Mouse (Mus musculus): ENCODE measurements around the gene Mylpf. TPM values are rescaled to one million over a fixed set of nuclear protein-coding genes. Genes with fewer than 3 reads are reported as not detected.

The Mylpf gene
- polyA plus RNA-seq, 1 experiment from 2014 or later = 17.8 TPM

DNA sequence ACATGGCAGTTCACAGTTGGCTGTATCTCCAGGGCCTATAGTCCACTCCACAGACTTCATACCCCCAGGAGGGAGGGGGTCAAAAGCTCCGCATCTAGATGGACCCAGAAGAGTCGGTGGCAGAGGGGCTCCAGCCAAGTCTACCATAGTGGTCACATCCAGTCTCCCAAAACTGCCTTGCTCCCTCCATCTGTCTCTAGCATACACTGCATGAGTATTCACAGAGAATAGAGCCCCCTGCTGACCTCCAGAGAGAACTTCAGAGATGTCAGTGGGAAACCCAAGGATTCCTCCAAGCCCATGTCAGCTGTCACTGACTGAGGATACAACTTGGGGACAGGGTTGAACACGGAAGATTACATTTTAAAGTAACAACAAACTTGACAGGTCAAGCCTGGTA, 23.1 kb upstream of the Mylpf start:
- Histone ChIP-seq H3K4me2 (no peak overlapping the region), H3K27ac (ENCODE audit: poor library complexity, severe bottlenecking) (no peak overlapping the region), H3K9me3 (replicated peaks) (no peaks in the 10 kb centered on the region), H3K27me3 (replicated peaks) (no peaks in the 10 kb centered on the region), H3K4me3 (no peak overlapping the region), H3K4me1 (replicated peaks) (peaks cover 8% of the 10 kb centered on the region; the same call in 1 of the 2 replicates), H3K36me3 (no peaks in the 10 kb centered on the region), H3K9ac (no peak overlapping the region)
- ATAC-seq (ENCODE audit: insufficient number of reproducible peaks, low FRiP score) = no peak; the same call in 1 of the 2 replicates
- 52% methylated on average over 3 of the region's 3 CpGs for WGBS

- ATAC-seq (ENCODE audit: insufficient number of reproducible peaks, low FRiP score) = no peak
- H3K4me3 ChIP-seq = no peak overlapping the region
- H3K27ac ChIP-seq (ENCODE audit: poor library complexity, severe bottlenecking) = no peak overlapping the region
- H3K27me3 ChIP-seq (replicated peaks) = no peaks in the 10 kb centered on the region
- no peak overlapping the region for H3K9ac ChIP-seq
- no peaks in the 10 kb centered on the region for H3K9me3 ChIP-seq (replicated peaks)
- H3K4me2 ChIP-seq = no peak overlapping the region
- H3K36me3 ChIP-seq = peaks cover 14% of the 10 kb centered on the region
- 63% methylated on average over 10 of the region's 10 CpGs for WGBS
- H3K4me1 ChIP-seq (replicated peaks) = peaks cover 8% of the 10 kb centered on the region; the same call in 1 of the 2 replicates
These were observed 21.3 kb upstream of the Mylpf start for GRCm38 (mm10) chr7:127187351-127187750.

DNA sequence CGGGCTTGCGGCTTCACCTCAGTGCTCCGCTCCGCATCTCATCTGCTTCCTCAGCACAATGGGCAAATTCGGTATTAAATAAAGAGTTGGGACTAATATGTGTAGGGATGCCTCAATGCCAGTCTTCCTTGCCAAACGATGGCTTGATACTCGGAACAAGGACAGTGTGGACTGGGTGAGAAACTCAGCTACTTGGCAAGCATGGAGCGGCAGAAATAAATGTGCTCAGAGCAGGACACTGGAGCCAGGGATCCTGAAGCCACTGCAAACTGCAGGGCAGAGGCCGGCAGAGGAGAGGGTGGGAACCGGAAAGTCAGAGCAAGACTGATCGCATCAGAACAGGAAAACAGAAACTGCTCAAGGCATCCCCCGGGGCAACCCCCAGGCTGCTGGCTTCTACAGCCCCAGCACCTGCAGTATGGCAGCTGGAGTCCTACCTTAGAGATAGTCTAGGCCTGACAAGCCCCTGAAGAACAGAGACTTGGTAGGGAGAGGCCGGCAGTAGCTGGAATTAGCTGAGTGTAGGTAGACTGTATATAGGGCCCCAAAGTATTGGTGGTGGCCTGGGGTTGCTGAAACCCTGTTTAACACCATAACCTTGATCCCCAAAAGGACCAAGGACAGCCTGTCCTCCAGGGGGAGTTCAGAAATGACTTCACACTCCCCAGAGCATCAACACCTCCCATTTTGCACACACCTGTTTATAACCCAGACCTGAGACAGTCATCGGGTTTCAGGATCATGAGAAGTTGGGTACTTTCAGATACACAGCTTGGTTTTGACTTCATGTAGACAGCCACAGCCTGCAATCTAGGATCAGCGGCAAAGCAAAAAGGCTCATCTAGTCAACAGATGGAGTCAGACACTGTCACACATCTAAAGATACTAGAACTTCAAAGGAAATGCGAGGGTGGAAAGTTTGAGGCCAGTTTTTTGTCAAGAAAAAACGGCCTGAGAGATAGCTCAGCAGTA, 20.1 kb upstream of the Mylpf start:
- ATAC-seq (ENCODE audit: insufficient number of reproducible peaks, low FRiP score) = peak; percentile 49; the same call in 1 of the 2 replicates

DNA sequence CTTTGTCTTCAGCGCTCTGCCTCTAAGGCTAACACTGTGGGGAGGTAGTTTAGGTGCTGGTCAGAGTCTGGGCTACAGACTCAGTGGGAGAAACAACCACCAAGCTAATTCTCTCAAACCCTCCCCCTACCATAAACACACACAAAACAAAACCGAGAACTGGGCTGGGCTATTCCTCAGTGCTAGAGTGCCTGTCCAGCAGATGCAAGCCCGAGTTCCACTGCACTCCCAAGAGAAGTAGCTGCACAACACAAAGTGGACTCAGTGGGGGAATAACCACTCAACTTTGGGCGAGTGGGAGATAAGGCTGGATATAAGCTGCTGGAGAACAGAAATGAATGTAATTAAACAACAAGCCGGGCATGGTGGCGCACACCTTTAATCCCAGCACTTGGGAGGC, 18.0 kb upstream of the Mylpf start:
- H3K36me3 ChIP-seq = peaks cover 39% of the 10 kb centered on the region
- peaks cover 21% of the 10 kb centered on the region for H3K4me1 ChIP-seq (replicated peaks)
- 77% methylated on average over 6 of the region's 6 CpGs for WGBS
- no peak overlapping the region for H3K4me2 ChIP-seq
- no peak overlapping the region for H3K9ac ChIP-seq
- no peaks in the 10 kb centered on the region for H3K9me3 ChIP-seq (replicated peaks)
- ATAC-seq (ENCODE audit: insufficient number of reproducible peaks, low FRiP score) = no peak
- no peak overlapping the region for H3K27ac ChIP-seq (ENCODE audit: poor library complexity, severe bottlenecking)
- H3K27me3 ChIP-seq (replicated peaks) = no peaks in the 10 kb centered on the region
- H3K4me3 ChIP-seq = no peak overlapping the region

More for the DNA sequence above, 20.1 kb upstream of the Mylpf start:
- Histone ChIP-seq H3K27ac (ENCODE audit: poor library complexity, severe bottlenecking) (no peak overlapping the region), H3K4me2 (no peak overlapping the region), H3K9me3 (replicated peaks) (no peaks in the 10 kb centered on the region), H3K9ac (0 out of 2 replicates have a peak overlapping the region, but pooled peaks have one; percentile 0), H3K36me3 (peaks cover 27% of the 10 kb centered on the region), H3K4me1 (replicated peaks) (peaks cover 8% of the 10 kb centered on the region; the same call in 1 of the 2 replicates), H3K4me3 (no peak overlapping the region), H3K27me3 (replicated peaks) (no peaks in the 10 kb centered on the region)
- 71% methylated on average over 17 of the region's 17 CpGs for WGBS

GRCm38 (mm10) chr7:127192989-127193388, 15.7 kb upstream of the Mylpf start:
- Histone ChIP-seq H3K36me3 (peaks cover 52% of the 10 kb centered on the region), H3K27me3 (replicated peaks) (no peaks in the 10 kb centered on the region), H3K4me1 (replicated peaks) (peaks cover 28% of the 10 kb centered on the region), H3K9ac (no peak overlapping the region), H3K9me3 (replicated peaks) (no peaks in the 10 kb centered on the region), H3K4me3 (no peak overlapping the region), H3K4me2 (no peak overlapping the region), H3K27ac (ENCODE audit: poor library complexity, severe bottlenecking) (no peak overlapping the region)
- WGBS = 93% methylated on average over 5 of the region's 5 CpGs
- no peak for ATAC-seq (ENCODE audit: insufficient number of reproducible peaks, low FRiP score)

DNA sequence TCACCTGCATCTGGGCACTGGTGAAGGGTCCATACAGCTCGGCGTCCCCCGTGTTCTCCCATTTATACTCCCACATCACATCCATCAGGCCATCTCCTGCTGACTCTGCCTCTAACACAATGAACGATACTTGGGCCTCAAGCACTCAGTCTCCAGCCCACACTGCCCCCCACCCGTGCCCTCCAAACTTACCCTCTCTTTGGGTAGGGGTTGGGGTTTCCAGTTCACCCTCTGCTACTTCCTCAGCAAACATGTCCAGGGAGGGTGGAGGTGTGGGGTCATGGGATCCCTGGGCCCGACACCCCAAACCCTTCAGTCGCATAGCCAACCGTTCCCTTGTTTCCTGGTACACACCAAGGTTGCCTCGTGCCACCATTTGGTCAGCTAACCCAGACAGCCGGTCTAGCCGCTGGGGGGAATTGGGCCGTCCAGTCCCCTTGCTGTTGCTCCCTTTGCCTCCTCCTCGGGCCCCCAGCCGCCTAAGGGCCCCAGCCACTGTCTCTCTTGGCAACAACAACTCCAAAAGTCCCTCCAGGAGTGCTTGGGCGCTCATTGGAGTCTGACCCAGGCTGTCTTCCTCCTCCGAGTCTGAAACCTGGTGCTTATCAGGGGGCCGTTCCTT, 14.6 kb upstream of the Mylpf start:
- 91% methylated on average over 17 of the region's 17 CpGs for WGBS
- no peaks in the 10 kb centered on the region for H3K27me3 ChIP-seq (replicated peaks)
- no peaks in the 10 kb centered on the region for H3K9me3 ChIP-seq (replicated peaks)
- H3K4me3 ChIP-seq = peak overlapping the region; percentile 86
- ATAC-seq (ENCODE audit: insufficient number of reproducible peaks, low FRiP score) = no peak
- H3K4me1 ChIP-seq (replicated peaks) = peaks cover 22% of the 10 kb centered on the region
- H3K4me2 ChIP-seq = peak overlapping the region; percentile 85
- peaks cover 63% of the 10 kb centered on the region for H3K36me3 ChIP-seq
- H3K27ac ChIP-seq (ENCODE audit: poor library complexity, severe bottlenecking) = no peak overlapping the region
- peak overlapping the region; percentile 85; the same call in 1 of the 2 replicates for H3K9ac ChIP-seq

DNA sequence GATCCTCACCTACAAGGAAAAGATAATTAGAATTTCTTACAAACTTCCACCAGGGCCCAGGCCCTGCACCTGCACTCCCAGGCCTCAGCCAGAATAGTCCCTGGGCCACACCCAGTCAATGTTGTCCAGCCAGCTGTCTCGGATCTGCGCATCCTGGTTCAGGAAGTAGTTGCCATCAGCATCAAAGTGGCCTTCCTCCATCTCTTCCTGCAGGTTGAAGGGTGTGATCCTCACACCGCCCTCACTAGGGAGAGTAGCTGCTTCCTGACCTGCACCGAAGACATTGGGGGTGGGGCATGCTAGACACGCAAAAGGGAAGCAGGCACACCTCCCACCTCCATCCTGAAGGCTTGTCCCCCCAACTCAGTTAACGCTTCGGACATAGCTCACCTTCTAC, 14.1 kb upstream of the Mylpf start:
- H3K27ac ChIP-seq (ENCODE audit: poor library complexity, severe bottlenecking) = peak overlapping the region; percentile 90; the same call in 1 of the 2 replicates
- H3K9me3 ChIP-seq (replicated peaks) = no peaks in the 10 kb centered on the region
- peak overlapping the region; percentile 85 for H3K4me2 ChIP-seq
- peak overlapping the region; percentile 86 for H3K4me3 ChIP-seq
- WGBS = 72% methylated on average over 7 of the region's 7 CpGs
- peaks cover 68% of the 10 kb centered on the region for H3K36me3 ChIP-seq
- H3K4me1 ChIP-seq (replicated peaks) = peaks cover 20% of the 10 kb centered on the region
- peak overlapping the region; percentile 85 for H3K9ac ChIP-seq
- H3K27me3 ChIP-seq (replicated peaks) = no peaks in the 10 kb centered on the region
- ATAC-seq (ENCODE audit: insufficient number of reproducible peaks, low FRiP score) = no peak

DNA sequence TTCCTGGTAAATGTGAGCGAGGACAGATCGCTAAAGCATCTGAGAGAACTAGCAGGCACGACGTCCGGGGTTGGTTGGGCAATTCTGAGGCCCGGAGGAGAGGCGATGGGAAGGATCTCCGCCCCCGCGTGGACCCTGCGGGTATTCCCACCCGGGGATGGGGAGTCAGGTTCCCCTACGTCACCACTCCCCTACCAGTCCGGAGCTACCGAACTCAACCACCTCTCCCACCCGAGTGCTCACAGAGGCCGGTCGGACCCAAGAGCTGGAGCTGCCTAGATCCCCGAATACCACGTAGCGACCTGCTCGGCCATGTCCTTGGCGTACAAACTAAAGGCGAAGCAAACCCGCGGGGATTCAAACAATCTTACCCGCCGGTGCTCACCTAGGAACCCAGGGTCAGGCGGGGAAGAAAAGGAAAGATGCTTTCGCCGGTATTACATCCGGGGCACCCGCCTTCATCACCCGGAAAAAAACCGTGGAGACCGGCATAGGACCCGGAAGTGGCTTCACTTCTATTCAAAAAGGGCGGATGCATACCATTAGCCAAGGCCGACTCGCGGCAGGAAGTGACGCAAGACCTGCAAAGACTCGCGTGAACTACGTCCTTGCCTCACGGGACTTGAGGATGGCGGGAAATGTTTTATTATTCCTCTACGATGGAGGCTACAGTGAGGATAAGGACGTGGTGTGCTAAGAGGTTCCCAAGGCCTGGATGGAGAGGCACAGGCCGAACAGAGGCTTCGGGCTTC, 13.0 kb upstream of the Mylpf start, which contains the start of gene Cd2bp2:
Gene Cd2bp2, minus strand, starts transcription at position 507 of the 752 bp plus-strand sequence.
- Histone ChIP-seq H3K36me3 (peaks cover 79% of the 10 kb centered on the region), H3K4me1 (replicated peaks) (peaks cover 20% of the 10 kb centered on the region), H3K27me3 (replicated peaks) (no peaks in the 10 kb centered on the region), H3K27ac (ENCODE audit: poor library complexity, severe bottlenecking) (peak within 1 kb of the TSS; percentile 90), H3K4me2 (peak within 1 kb of the TSS; percentile 85), H3K9me3 (replicated peaks) (no peaks in the 10 kb centered on the region), H3K4me3 (peak within 1 kb of the TSS; percentile 86), H3K9ac (peak within 1 kb of the TSS; percentile 85)
- WGBS = under 1% methylated on average over 51 of the region's 51 CpGs
- peak; percentile 93 for ATAC-seq (ENCODE audit: insufficient number of reproducible peaks, low FRiP score)

- Histone ChIP-seq H3K36me3 (peaks cover 81% of the 10 kb centered on the region), H3K27ac (ENCODE audit: poor library complexity, severe bottlenecking) (peak overlapping the region; percentile 62), H3K4me2 (peak overlapping the region; percentile 85), H3K4me3 (peak overlapping the region; percentile 86), H3K27me3 (replicated peaks) (no peaks in the 10 kb centered on the region), H3K9me3 (replicated peaks) (no peaks in the 10 kb centered on the region), H3K9ac (peak overlapping the region; percentile 76), H3K4me1 (replicated peaks) (peaks cover 20% of the 10 kb centered on the region)
- no peak for ATAC-seq (ENCODE audit: insufficient number of reproducible peaks, low FRiP score)
- WGBS = 52% methylated on average over 11 of the region's 11 CpGs
These were observed 12.2 kb upstream of the Mylpf start for GRCm38 (mm10) chr7:127196484-127196883.

DNA sequence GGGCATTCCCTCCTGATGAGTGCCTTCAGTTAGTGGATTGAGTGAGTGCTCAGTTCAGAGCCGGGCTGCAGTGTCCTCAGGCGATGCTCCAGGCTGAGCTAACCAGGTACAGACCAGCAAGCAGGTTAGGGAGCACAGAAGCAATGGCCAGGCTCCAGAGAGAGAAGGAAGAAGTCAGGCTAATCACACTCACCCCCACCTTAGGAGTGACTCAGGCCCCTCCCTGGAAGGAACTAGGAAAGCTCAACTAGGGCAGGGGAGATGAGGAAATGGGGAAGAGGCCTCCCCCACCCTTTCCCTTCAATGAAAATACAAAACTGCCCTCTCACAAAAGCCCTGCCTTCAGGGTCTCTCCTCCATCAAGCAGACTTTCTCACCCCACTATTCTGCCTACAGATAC, 2.1 kb upstream of the Mylpf start:
- ATAC-seq (ENCODE audit: insufficient number of reproducible peaks, low FRiP score) = no peak
- Histone ChIP-seq H3K9me3 (replicated peaks) (no peaks in the 10 kb centered on the region), H3K9ac (peak overlapping the region; percentile 99), H3K36me3 (peaks cover 31% of the 10 kb centered on the region), H3K27me3 (replicated peaks) (no peaks in the 10 kb centered on the region), H3K4me2 (peak overlapping the region; percentile 99), H3K4me3 (peak overlapping the region; percentile 98), H3K27ac (ENCODE audit: poor library complexity, severe bottlenecking) (0 out of 2 replicates have a peak overlapping the region, but pooled peaks have one; percentile 92), H3K4me1 (replicated peaks) (peaks cover 38% of the 10 kb centered on the region)
- WGBS = 45% methylated on average over 2 of the region's 2 CpGs

Data from heart, embryonic 12.5 days (tissue).